Mouse (Mus musculus) heart, embryonic 15.5 days (tissue): ENCODE results near the gene Kars. TPM values are rescaled to one million over a fixed set of nuclear protein-coding genes. Genes with fewer than 3 reads are reported as not detected.

Experiments
- ATAC-seq: fragments of 200-750 bp; cut with Nextera tagmentation; replicated peaks from 2 replicates; pipeline ENCODE4 v1.8.0; 2017; ENCODE audit warnings: low read depth, moderate TSS enrichment; ENCODE audit not compliant: insufficient number of reproducible peaks, insufficient read depth, low FRiP score
- H3K27ac ChIP-seq: fragments of 300-500 bp; sonication (generic); 2 replicates; pipeline ENCODE4 v1.5.1; 2015; ENCODE audit warnings: mild to moderate bottlenecking, inconsistent platforms
- H3K27me3 ChIP-seq: fragments of 300-500 bp; sonication (generic); 2 replicates; pipeline ENCODE4 v1.6.1; 2015; ENCODE audit warnings: inconsistent platforms
- H3K36me3 ChIP-seq: fragments of 300-500 bp; sonication (generic); 2 replicates; pipeline ENCODE4 v1.6.1; 2015; ENCODE audit warnings: mild to moderate bottlenecking, inconsistent platforms
- H3K4me1 ChIP-seq: fragments of 300-500 bp; sonication (generic); replicated peaks from 2 replicates; pipeline ENCODE4 v1.6.1; 2015; ENCODE audit warnings: inconsistent platforms
- H3K4me2 ChIP-seq: fragments of 300-500 bp; sonication (generic); 2 replicates; pipeline ENCODE4 v1.6.1; 2015; ENCODE audit warnings: inconsistent platforms, mild to moderate bottlenecking, moderate library complexity
- H3K4me3 ChIP-seq: fragments of 300-500 bp; sonication (generic); 2 replicates; pipeline ENCODE4 v1.5.1; 2015; ENCODE audit warnings: mild to moderate bottlenecking, inconsistent platforms
- H3K9ac ChIP-seq: fragments of 300-500 bp; sonication (generic); 2 replicates; pipeline ENCODE4 v1.6.1; 2015; ENCODE audit warnings: mild to moderate bottlenecking, inconsistent platforms
- H3K9me3 ChIP-seq: fragments of 300-500 bp; sonication (generic); replicated peaks from 2 replicates; pipeline ENCODE4 v1.6.1; 2016; ENCODE audit warnings: inconsistent platforms
- WGBS: fragments of 180-500 bp; shearing (Covaris S2); methylation state at CpG from one replicate; pipeline ENCODE4 v1.1.7; 2015; ENCODE audit warnings: mixed read lengths; 5-methylcytosine and 5-hydroxymethylcytosine counted together
- polyA plus RNA-seq: library from polyadenylated mRNA; unstranded; fragments of >200 nt; fragmentation: Nextera tagmentation; extraction: Ambion mirVana; gene quantifications from 2 replicates; pipeline ENCODE4 v1.2.1, GENCODE M21; 2015

The Kars gene
- 114 and 131 TPM in 2 replicates for polyA plus RNA-seq

GRCm38 (mm10) chr8:112010997-112011815 lies at the start of gene Kars, which contains the start of gene Terf2ip:
Gene Kars, minus strand, starts transcription at chr8:112011323.
Gene Terf2ip, plus strand, starts transcription at chr8:112011398.
- Histone ChIP-seq H3K4me1 (peaks cover 18% of the 10 kb centered on the region), H3K9ac (peak within 1 kb of the TSS; percentile 86), H3K27me3 (no peaks in the 10 kb centered on the region), H3K9me3 (no peaks in the 10 kb centered on the region), H3K36me3 (0 out of 2 replicates have a peak, but pooled peaks cover 8% of the 10 kb centered on the region), H3K27ac (peak within 1 kb of the TSS; percentile 82), H3K4me3 (peak within 1 kb of the TSS; percentile 95), H3K4me2 (peak within 1 kb of the TSS; percentile 93)
- ATAC-seq: peak; percentile 92
- under 1% methylated on average over 61 of the region's 61 CpGs for WGBS

DNA sequence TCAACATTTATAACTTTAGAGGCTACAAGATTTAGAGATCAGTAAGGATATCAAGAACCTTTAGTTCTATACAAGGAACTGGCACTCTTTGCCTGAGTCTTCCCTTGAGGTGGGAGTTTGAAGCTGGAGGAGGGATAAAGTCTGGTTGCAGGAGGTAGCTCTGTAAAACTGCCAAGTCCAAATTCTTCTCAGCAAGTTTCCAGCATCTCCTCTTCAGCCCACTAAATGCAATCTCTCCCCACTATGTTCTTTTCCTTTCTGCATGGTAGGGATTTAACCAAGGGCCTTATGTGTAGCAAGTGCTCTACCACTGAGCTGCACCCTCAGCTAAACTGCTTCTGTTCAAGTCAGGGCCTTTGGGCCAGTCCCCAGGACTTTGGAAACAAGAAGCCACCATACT lies 43.3 kb upstream of the Kars start:
- H3K27me3 ChIP-seq: no peaks in the 10 kb centered on the region
- no peak for ATAC-seq
- H3K27ac ChIP-seq: no peak overlapping the region
- no peaks in the 10 kb centered on the region for H3K36me3 ChIP-seq
- no peak overlapping the region for H3K4me2 ChIP-seq
- H3K9me3 ChIP-seq: no peaks in the 10 kb centered on the region
- no peak overlapping the region for H3K4me3 ChIP-seq
- H3K9ac ChIP-seq: no peak overlapping the region
- no peaks in the 10 kb centered on the region for H3K4me1 ChIP-seq

DNA sequence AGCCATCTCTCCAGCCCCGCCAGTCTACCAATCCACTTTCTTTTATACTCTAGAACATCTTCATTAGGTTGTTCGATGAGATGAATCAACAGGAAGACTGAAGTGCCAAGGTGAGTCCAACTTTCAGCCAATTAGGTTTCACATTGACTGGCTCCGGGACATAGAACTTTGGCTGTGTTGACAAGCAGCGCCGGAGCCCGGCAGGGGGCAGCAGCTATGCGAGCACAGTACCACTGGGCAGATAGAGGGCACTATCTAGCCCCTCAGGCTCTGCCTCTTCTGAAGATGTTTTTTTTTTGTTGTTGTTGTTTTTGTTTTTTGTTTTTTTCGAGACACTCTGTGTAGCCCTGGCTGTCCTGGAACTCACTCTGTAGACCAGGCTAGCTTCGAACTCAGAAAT lies 40.4 kb upstream of the Kars start:
- no peak for ATAC-seq
- Histone ChIP-seq H3K4me3 (no peak overlapping the region), H3K27me3 (no peaks in the 10 kb centered on the region), H3K4me1 (no peaks in the 10 kb centered on the region), H3K4me2 (no peak overlapping the region), H3K36me3 (no peaks in the 10 kb centered on the region), H3K9ac (no peak overlapping the region), H3K27ac (no peak overlapping the region), H3K9me3 (no peaks in the 10 kb centered on the region)
- WGBS: 68% methylated on average over 9 of the region's 9 CpGs

DNA sequence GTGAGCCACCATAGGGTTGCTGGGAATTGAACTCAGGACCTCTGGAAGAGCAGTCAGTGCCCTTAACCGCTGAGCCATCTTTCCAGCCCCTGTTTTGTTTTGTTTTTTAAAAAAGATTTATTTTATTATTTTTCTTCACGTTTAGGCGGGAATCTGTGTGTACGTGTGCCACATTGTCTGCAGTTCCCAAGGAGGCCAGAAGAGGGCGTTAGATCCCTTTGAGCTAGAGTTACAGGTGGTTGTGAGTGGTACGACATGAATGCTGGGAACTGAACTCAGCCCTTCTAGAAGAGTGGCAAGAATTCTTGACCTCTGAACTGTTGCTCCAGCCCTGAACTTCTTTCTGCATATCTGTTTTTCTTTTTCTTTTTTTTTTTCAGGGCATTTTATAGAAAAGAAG lies 38.9 kb upstream of the Kars start:
- H3K36me3 ChIP-seq: no peaks in the 10 kb centered on the region
- H3K4me1 ChIP-seq: no peaks in the 10 kb centered on the region
- ATAC-seq: no peak
- no peaks in the 10 kb centered on the region for H3K27me3 ChIP-seq
- no peak overlapping the region for H3K9ac ChIP-seq
- no peak overlapping the region for H3K4me2 ChIP-seq
- no peak overlapping the region for H3K4me3 ChIP-seq
- 79% methylated on average over 6 of the region's 6 CpGs for WGBS
- H3K9me3 ChIP-seq: no peaks in the 10 kb centered on the region
- no peak overlapping the region for H3K27ac ChIP-seq

GRCm38 (mm10) chr8:112048293-112048692 lies 37.2 kb upstream of the Kars start:
- Histone ChIP-seq H3K9ac (no peak overlapping the region), H3K4me3 (no peak overlapping the region), H3K4me2 (no peak overlapping the region), H3K36me3 (no peaks in the 10 kb centered on the region), H3K4me1 (no peaks in the 10 kb centered on the region), H3K27me3 (no peaks in the 10 kb centered on the region), H3K27ac (no peak overlapping the region), H3K9me3 (no peaks in the 10 kb centered on the region)
- WGBS: 72% methylated on average over 6 of the region's 6 CpGs
- ATAC-seq: no peak

DNA sequence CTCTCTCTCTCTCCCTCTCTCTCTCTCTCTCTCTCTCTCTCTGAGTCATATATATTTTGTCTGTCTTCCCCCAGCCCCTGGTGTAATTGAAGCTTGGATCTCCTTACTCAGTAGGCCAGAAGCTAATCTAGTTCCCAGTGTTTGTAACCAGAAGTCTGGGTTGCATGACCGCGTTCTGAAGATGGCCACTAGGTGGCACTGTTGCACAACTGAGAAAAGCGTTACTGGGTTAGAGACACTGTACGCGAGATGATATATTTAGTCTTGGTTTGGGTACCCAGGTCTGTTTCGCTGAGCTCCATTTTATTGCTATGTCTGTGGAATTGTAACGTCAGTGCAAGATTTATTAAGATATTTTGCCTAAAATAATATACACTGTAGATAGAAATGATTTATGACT lies 34.8 kb upstream of the Kars start:
- Histone ChIP-seq H3K4me3 (no peak overlapping the region), H3K4me1 (no peaks in the 10 kb centered on the region), H3K9ac (no peak overlapping the region), H3K27me3 (no peaks in the 10 kb centered on the region), H3K27ac (no peak overlapping the region), H3K36me3 (no peaks in the 10 kb centered on the region), H3K9me3 (no peaks in the 10 kb centered on the region), H3K4me2 (no peak overlapping the region)
- no peak; the same call in 1 of the 2 replicates for ATAC-seq
- WGBS: 3% methylated on average over 7 of the region's 7 CpGs

DNA sequence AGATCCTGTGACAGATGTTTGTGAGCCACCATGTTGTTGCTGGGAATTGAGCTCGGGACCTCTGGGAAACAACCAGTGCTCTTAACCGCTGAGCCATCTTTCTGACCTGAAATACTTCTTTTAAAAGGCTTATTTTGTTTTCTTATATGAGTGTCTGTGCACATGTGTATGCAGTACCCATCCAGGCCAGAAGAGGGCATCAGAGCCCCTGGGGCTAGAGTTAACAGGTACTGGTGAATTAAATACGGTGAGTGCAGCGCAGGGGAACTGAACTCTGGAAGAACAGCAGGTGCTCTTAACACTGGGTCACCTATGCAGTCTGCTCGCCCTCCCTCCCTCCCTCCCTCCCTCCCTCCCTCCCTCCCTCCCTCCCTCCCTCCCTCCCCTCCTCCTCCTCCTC lies 34.1 kb upstream of the Kars start:
- Histone ChIP-seq H3K4me1 (no peaks in the 10 kb centered on the region), H3K9me3 (no peaks in the 10 kb centered on the region), H3K27ac (no peak overlapping the region), H3K27me3 (no peaks in the 10 kb centered on the region), H3K4me3 (no peak overlapping the region), H3K4me2 (no peak overlapping the region), H3K9ac (no peak overlapping the region), H3K36me3 (no peaks in the 10 kb centered on the region)
- 74% methylated on average over 5 of the region's 5 CpGs for WGBS
- no peak for ATAC-seq

DNA sequence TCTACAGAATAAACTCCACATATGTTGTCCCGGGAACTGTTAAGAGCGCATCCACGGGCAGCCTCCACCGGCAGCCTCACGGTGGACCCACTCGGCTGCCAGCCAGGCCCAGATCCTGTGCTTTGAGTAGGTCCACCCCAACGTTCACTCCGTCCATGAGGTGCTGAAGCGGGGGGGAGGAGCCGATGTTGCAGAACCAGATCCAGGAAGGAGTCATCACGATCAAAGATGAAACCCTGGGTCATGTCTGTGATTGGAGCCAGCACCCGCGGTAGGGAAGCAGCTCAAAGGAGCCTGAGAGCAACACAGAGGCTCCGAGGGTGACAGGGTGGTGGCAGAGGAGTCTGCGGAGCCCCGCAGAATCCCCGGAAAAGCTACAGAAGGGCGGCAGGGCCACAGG lies 26.4 kb upstream of the Kars start:
- 63% methylated on average over 18 of the region's 18 CpGs for WGBS
- no peak for ATAC-seq
- no peak overlapping the region for H3K9ac ChIP-seq

GRCm38 (mm10) chr8:112034603-112035002 lies 23.5 kb upstream of the Kars start:
- H3K4me1 ChIP-seq: no peaks in the 10 kb centered on the region
- H3K36me3 ChIP-seq: no peaks in the 10 kb centered on the region
- 12% methylated on average over 8 of the region's 8 CpGs for WGBS
- H3K9me3 ChIP-seq: no peaks in the 10 kb centered on the region
- no peak overlapping the region for H3K9ac ChIP-seq
- no peak overlapping the region for H3K4me2 ChIP-seq
- ATAC-seq: no peak; the same call in 1 of the 2 replicates
- H3K27ac ChIP-seq: no peak overlapping the region
- H3K4me3 ChIP-seq: no peak overlapping the region
- no peaks in the 10 kb centered on the region for H3K27me3 ChIP-seq

More for the DNA sequence above, 26.4 kb upstream of the Kars start:
- Histone ChIP-seq H3K27me3 (no peaks in the 10 kb centered on the region), H3K4me2 (no peak overlapping the region), H3K4me1 (no peaks in the 10 kb centered on the region), H3K36me3 (no peaks in the 10 kb centered on the region), H3K27ac (no peak overlapping the region), H3K9me3 (no peaks in the 10 kb centered on the region), H3K4me3 (no peak overlapping the region)

DNA sequence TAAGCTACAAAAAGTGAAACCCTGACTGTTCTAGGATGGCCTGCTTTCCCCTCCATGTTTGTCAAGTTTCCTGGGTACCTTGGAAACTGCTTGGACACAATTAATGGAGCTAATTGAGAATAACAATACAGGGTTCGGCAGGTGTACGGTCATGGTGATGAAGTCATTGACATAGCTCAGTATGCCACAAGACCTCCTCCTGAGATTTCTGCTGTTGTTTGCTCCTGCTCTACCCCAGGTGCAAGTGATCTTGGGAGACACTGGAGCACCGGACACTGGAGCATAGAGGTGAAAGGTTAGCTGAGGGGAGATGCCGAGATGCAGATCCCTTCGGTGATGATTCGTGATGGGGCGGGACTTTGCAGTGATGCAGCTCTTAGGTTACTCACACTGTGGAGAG lies 21.9 kb upstream of the Kars start:
- no peak overlapping the region for H3K27ac ChIP-seq
- no peak overlapping the region for H3K4me3 ChIP-seq
- no peaks in the 10 kb centered on the region for H3K9me3 ChIP-seq
- no peaks in the 10 kb centered on the region for H3K36me3 ChIP-seq
- ATAC-seq: no peak
- no peak overlapping the region for H3K9ac ChIP-seq
- H3K27me3 ChIP-seq: no peaks in the 10 kb centered on the region
- WGBS: 63% methylated on average over 7 of the region's 7 CpGs
- no peaks in the 10 kb centered on the region for H3K4me1 ChIP-seq
- H3K4me2 ChIP-seq: no peak overlapping the region

- Histone ChIP-seq H3K4me3 (no peak overlapping the region), H3K27ac (no peak overlapping the region), H3K9me3 (no peaks in the 10 kb centered on the region), H3K9ac (no peak overlapping the region), H3K4me2 (no peak overlapping the region), H3K4me1 (no peaks in the 10 kb centered on the region), H3K27me3 (no peaks in the 10 kb centered on the region), H3K36me3 (no peaks in the 10 kb centered on the region)
- ATAC-seq: no peak
- 56% methylated on average over 6 of the region's 6 CpGs for WGBS
Observed at GRCm38 (mm10) chr8:112030663-112031062, 19.5 kb upstream of the Kars start.

DNA sequence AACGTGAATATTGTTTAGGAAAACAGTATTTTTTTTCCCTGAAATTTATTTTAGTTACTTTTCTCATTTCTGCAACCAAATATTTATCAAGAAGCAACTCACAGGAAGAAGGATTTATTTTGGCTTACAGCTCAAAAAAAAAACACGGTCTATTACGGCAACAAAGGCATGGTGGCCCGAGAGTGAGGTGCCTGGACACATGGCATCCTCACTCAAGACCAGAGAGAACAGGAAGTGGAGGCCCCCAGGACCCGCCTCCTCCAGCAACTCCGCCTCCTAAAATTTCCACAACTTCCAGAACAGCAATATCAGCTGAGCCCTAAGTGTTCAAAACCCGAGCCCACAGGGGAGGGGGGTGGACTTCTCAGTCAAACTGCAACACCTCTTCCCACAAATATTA lies 18.3 kb upstream of the Kars start:
- Histone ChIP-seq H3K4me1 (no peaks in the 10 kb centered on the region), H3K27ac (no peak overlapping the region), H3K27me3 (no peaks in the 10 kb centered on the region), H3K9me3 (no peaks in the 10 kb centered on the region), H3K4me2 (no peak overlapping the region), H3K4me3 (no peak overlapping the region), H3K9ac (no peak overlapping the region), H3K36me3 (no peaks in the 10 kb centered on the region)
- 76% methylated on average over 7 of the region's 7 CpGs for WGBS
- ATAC-seq: no peak
